Mouse (Mus musculus) layer of hippocampus, adult 9-10 months (tissue): ENCODE data around the gene Gpatch1.
"Not testable (repeated sequence)": the region's sequence is repeated elsewhere in the genome, so short reads cannot be mapped to it uniquely, and the experiment has no call there.

Experiments
- DNase-seq: peaks from one replicate; pipeline ENCODE4 v3.0.0; 2022; ENCODE audit warnings: low spot score

Gene Gpatch1

DNA sequence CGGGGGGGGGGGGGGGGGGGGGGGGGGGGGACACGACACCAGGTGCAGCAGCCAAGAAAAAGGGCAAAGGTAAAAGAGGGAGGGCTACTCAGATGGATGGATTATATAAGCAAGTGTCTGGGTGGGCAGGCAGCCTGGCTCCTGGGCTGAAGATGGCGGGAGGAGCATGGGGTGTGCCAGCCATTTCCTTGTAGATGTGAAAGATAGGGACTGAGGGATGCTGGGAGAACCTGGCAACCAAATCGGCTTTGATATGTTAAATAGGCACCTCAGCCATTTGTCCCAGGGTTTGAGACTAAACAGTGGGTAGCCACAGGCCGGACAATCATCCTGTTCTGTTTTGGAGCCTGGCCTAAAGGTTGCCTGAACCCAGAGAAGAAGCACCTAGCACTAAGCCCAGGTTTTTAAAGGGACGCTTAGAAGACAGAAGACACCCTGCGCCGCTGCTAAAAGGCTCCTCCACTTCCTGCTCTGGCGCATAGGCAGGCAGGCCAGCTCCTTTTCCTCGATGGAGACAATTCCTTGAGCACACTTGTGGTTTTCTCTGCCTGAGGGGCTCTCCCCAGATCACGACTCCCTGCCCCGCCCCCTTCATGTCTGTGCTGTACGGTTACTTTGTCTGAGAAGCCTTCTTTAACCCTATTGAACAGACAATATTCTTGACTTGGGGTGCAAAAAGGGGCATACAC is 4.6 kb upstream of the Gpatch1 start:
- no peak for DNase-seq

DNA sequence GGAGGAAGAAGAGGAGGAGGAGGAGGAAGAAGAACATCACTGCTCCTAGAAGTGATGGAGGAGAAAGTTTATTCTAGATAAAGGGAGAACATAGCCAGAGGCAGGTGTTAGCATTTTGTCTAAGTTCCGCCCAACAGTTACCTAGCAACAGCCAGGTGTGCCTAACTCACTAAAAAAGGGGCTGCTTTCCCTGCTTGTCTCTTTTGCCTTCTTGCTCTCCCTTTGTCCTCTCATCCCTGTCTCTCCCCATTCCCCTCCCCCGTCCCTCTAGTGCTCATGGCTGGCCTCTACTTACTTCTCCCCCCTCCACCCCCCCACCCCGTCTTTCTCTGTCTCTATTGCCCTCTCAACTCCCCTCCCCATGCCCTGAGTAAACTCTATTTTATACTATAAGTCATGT is 3.9 kb upstream of the Gpatch1 start:
- no peak for DNase-seq

- DNase-seq: no peak
Observed at GRCm38 (mm10) chr7:35319755-35320154, 1.5 kb upstream of the Gpatch1 start.

DNA sequence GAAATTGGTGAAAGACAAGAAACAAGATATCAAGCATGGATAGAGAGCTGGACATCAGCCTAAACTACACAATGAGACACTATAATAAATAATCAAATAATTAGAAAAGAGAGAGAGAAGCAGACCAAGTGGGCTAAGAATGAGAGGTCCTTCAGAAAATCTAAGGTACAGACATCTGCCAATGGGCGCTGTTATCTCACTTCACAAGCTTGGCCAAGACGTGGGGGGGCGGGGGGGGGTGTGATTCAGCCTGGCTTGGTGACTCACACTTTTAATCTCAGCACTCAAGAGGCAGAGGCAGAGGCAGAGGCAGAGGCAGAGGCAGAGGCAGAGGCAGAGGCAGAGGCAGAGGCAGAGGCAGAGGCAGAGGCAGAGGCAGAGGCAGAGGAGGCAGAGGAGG is 981 bp upstream of the Gpatch1 start:
- not testable (repeated sequence) for DNase-seq

DNA sequence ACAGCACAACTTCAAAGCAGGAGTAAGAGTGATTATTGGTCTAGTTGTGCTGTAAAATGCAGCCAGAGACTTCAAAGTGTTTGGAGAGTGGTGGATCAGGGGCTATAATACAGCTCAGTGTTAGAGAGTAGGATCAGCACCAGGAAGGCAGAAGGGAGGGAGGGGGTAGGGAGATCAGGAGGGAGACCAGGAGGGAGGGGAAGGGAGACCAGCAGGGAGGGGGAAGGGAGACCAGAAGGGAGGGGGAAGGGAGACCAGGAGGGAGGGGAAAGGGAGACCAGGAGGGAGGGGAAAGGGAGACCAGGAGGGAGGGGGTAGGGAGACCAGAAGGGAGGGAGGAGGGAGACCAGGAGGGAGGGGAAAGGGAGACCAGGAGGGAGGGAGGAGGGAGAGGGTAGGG is 4.1 kb downstream of the Gpatch1 start:
- DNase-seq: no peak

- no peak for DNase-seq
Observed at GRCm38 (mm10) chr7:35311214-35311613, 7.0 kb downstream of the Gpatch1 start.

GRCm38 (mm10) chr7:35300792-35301191 is 17.4 kb downstream of the Gpatch1 start:
- DNase-seq: no peak

- DNase-seq: no peak
Observed at GRCm38 (mm10) chr7:35299656-35300055, 18.6 kb downstream of the Gpatch1 start.

DNA sequence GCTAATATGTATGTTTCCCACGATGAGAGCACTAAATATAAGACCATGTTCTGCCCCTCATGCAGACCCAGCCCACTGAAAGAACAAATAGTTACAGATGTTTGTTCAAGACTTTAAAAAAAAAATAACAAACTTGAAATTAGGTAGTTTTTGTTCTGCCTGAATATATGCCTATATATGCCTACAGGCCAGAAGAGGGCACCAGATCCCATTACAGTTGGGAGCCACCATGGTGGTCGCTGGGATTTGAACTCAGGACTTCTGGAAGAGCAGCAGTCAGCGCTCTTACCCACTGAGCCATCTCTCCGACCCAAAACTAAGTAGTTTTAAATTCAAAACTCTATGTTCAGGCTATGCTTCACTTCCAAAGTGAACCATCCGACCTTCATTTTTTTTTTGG is 20.4 kb downstream of the Gpatch1 start:
- DNase-seq: no peak

DNA sequence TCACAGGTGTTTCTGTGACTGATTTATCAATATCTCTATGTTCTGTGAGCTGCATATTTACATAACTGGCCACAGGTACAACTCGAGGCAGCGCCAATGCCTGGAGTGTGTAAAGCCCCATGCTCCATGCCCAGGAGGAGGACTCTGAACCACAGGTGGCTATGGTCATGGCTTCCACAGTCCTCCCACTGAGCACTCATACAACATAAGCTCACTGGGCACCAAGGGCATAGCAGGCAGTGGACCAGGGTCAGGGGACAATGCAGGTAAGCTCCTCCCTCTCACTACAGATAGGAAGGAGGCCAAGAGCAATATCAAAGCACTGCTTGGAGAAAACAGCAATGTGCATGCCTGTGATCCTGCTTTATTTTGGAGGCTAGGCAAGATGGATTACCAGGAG is 22.6 kb downstream of the Gpatch1 start:
- no peak for DNase-seq

DNA sequence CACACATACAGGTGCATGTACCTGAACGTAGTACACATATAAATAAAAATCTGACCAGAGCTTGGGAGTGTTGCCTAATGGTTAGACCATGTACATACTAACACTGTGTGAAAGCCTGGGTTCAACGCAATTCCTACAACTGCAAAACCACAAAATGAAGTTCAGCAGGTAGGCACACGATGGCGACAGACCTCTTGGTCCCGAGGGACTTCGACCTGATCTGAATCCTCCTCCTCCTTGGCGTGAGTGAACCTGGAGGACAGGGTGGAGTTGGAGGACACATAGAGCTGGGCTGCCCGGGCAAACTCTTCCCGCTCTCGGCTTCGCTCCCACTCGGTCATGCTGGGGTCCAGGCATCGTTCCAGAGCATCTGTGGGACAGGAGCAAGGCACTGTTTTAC is 24.8 kb downstream of the Gpatch1 start:
- DNase-seq: no peak

- DNase-seq: no peak
Observed at GRCm38 (mm10) chr7:35278933-35279332, 39.3 kb downstream of the Gpatch1 start.

DNA sequence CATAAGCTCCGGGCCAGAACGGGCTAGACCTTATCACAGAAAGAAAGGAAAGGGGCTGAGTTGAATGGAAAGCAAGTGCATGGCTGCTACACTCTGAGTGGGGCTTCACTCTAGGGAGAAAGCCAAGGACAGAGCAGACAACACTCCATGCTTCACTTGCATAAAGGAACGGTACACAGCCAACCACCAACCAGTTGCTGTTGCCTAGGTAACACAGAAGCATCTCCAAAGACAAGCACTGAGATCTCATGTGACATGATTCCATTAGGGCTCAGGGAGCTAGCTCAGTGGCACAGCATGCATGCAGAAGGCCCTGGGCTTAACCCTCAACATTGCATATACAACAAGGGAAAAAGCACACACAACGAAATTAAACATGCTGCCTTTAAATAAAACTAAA is 40.8 kb downstream of the Gpatch1 start:
- DNase-seq: no peak

DNA sequence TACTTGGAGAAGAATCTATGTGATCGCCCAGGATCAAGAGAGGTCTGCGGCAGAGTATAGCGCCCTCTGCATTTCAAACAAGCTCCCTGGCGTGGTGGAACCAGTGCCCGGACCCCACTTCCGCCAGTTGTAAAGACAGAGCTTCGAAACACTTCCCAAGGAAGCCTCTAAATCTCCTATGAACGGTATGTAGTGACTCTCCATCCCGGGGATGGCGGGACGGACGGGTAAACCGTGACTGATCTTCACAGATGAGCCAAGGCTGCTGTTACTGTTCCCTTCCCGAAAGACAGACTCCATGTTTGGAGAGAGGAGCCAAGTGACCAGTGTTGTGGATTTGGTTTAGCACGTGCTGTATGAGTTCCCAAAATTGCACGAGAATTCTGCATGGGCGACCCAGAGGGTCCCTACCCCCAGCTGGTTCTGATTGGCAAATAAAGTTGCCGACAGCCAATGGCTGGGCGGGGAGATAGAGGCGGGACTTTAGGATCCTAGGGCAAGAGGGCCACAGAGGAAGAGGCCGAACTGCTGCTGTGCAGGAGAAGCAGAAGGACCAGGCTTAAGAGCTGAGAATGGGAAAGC is 48.7 kb downstream of the Gpatch1 start:
- DNase-seq: no peak

- no peak for DNase-seq
Observed at GRCm38 (mm10) chr7:35267841-35268240, 50.4 kb downstream of the Gpatch1 start.

DNA sequence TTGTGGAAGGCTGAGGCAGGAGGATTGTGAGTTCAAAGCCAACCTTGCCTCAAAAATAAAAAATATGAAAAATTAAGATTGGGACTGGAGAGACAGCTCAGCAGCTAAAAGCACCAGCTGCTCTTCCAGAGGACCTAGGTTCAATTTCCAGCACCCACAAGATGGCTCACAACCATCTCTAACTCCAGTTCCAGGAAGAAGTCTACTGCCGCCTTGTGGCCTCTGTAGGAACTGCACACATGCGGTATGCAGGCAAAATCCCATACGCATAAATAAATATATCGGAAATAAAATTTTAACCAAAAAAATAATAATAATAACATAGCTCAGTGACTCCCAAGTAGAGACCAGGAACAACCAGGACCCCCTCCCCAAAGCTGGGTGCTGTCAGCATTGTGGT is 51.6 kb downstream of the Gpatch1 start:
- no peak for DNase-seq

DNA sequence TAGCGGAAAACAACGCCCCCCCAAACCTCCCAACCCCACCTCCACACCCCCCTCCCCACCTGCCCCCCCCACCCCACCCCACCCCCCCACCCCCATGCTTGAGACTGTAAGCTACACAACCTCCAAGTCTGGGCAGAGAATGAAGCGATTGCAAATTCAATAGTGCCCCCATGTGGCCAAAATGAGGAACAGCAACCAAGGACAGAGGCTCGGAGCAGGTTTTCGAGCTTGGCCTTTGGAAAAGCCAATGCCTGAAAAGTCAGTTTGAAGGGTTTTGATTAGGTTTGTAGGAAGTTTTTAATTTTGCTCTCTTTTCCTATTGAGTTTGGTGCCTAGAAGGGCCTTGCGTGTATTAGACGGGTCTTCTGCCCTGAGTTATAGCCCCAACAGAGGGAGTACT is 53.5 kb downstream of the Gpatch1 start:
- no peak for DNase-seq

GRCm38 (mm10) chr7:35263595-35264489 is 54.4 kb downstream of the Gpatch1 start:
- no peak for DNase-seq

- no peak for DNase-seq
Observed at GRCm38 (mm10) chr7:35259384-35259783, 58.9 kb downstream of the Gpatch1 start.

DNA sequence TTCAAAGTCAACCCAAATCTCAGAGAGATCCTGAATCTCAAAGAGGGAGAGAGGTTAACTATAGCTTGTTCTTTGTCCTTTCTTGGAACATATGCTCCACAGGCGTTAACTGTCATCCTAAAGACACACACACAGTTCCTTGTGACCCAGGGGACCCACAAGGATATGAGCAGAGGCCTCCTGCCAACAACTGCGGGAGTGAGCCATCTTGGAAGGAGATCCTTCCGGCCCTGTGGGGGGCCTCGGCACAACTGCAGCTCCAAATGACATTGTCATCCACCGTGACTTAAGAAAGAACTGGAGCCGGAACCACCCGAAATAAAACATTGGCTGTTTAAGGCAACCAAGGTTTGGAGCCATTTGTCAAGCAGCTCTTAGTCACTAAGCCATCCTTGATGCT is 59.9 kb downstream of the Gpatch1 start:
- DNase-seq: no peak

- DNase-seq: no peak
Observed at GRCm38 (mm10) chr7:35252041-35252558, 66.1 kb downstream of the Gpatch1 start.

- DNase-seq: not testable (repeated sequence)
Observed at GRCm38 (mm10) chr7:35237935-35238334, 80.3 kb downstream of the Gpatch1 start.

DNA sequence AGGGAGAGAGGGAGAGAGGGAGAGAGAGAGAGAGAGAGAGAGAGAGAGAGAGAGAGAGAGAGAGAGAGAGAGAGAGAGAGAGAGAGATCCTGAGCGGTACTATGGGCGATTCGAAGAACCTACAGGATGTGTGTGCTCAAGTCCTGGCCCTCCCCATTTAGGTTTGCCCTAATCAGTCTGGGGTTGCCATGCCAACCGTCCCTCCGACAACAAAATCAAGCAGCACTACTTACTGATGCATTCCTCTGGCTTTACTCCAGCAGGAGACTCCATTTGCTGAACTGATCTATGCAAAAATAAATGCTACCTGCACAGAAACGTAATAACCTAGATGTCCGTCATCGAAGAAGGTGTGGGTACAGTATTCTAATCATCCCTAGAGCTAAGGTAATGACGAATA is 82.9 kb downstream of the Gpatch1 start:
- peak; percentile 59 for DNase-seq
